In the genomic region with DNA sequence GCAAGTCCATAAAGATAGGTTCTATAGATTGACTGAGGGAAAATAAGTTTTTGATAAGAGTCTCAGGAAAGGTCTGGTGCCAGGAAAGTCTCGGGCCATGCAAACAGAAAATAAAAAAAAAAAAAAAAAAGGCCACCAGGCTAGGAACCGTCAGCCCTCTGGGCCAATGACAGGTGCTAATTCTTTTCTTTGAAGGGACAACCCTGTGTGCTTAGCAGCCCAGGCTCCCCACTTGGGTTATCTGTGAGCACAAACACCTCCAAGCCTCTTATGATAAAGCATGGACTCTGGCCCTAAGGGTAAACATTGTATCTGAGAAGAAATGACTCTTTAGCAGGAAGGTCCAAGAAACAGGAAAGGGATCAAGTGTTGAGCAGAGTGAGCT, we compare ENCODE assay signal across 11 mouse cellular contexts. TPM values are rescaled to one million over a fixed set of nuclear protein-coding genes. Genes with fewer than 3 reads are reported as not detected.
DNase-seq lines count a peak whose midpoint lies in the region; ATAC-seq and TF ChIP-seq lines count a peak whose summit lies in the region.
"Had no signal": no experiment of that assay in that cellular context is flagged by ENCODE, and none has a peak within 500 bp of the region (broad histone marks: within the 10 kb centered on the region; RNA-seq: fewer than 3 reads in every experiment).

No protein-coding gene starts in this region.

- no peak for TF ChIP-seq POLR2A in MEL (IDR thresholded peaks at IDR 0.05; ENCODE audit: control insufficient read depth in 1 of 2, insufficient read depth in 1 of 2, low read depth in 1 of 2, low read length in 2 of 2, poor library complexity in 1 of 2)

- no peak for ATAC-seq in heart, embryonic 15.5 days (replicated peaks; ENCODE audit: insufficient number of reproducible peaks, insufficient read depth, low FRiP score, low read depth)
- ATAC-seq in hindbrain, embryonic 14.5 days (ENCODE audit: low FRiP score), result no peak
- ATAC-seq in midbrain, embryonic 14.5 days (ENCODE audit: low FRiP score, low TSS enrichment), result no peak
- no peak for ATAC-seq in inflammation-experienced regulatory T-cells, adult 6 months

- H3K9ac ChIP-seq in heart, embryonic 15.5 days, result no peak overlapping the region
- no peak overlapping the region for H3K9ac ChIP-seq in MEL (ENCODE audit: control insufficient read depth, low read depth, low read length, poor library complexity, severe bottlenecking)
- no peak overlapping the region for H3K9ac ChIP-seq in hindbrain, embryonic 14.5 days
- H3K9ac ChIP-seq in midbrain, embryonic 14.5 days (replicated peaks; ENCODE audit: low read length), result no peak overlapping the region
- H3K9ac ChIP-seq: limb, embryonic 15.5 days had no signal

- 27% methylated on average over 2 of the region's 2 CpGs for WGBS in heart, embryonic 15.5 days
- WGBS in hindbrain, embryonic 14.5 days, result 42% methylated on average over 2 of the region's 2 CpGs
- 61% methylated on average over 2 of the region's 2 CpGs for WGBS in midbrain, embryonic 14.5 days

- H3K4me2 ChIP-seq in heart, embryonic 15.5 days, result peak overlapping the region; percentile 90
- H3K4me2 ChIP-seq in hindbrain, embryonic 14.5 days (replicated peaks), result peak overlapping the region; percentile 78
- peak overlapping the region; percentile 91 for H3K4me2 ChIP-seq in midbrain, embryonic 14.5 days (ENCODE audit: low read length)

- H3K27ac ChIP-seq in heart, embryonic 15.5 days, result no peak overlapping the region
- no peak overlapping the region for H3K27ac ChIP-seq in MEL (ENCODE audit: control insufficient read depth, low read depth, low read length)
- H3K27ac ChIP-seq in hindbrain, embryonic 14.5 days, result no peak overlapping the region
- no peak overlapping the region for H3K27ac ChIP-seq in midbrain, embryonic 14.5 days (replicated peaks; ENCODE audit: low read depth, low read length)
- H3K27ac ChIP-seq: limb, embryonic 15.5 days had no signal

- DNase-seq in heart, postnatal 4 days, result no peak
- DNase-seq in MEL (ENCODE audit: low read depth, low spot score), result peak; percentile 51
- no peak for DNase-seq in hindbrain, embryonic 14.5 days (ENCODE audit: low spot score)
- no peak for DNase-seq in midbrain, embryonic 14.5 days
- no peak for DNase-seq in frontal cortex, postnatal 25 days (ENCODE audit: low spot score in 2 of 2)
- no peak for DNase-seq in urinary bladder, postnatal 4 days (ENCODE audit: low spot score in 2 of 2)
- DNase-seq: cerebellum, postnatal 10 days had no signal

- no peak for TF ChIP-seq RAD21 in MEL (IDR thresholded peaks at IDR 0.05; ENCODE audit: low read depth, low read length)

- no peaks in the 10 kb centered on the region; the same call in 1 of the 2 replicates for H3K79me2 ChIP-seq in MEL (ENCODE audit: control insufficient read depth, insufficient read depth, low read length, poor library complexity)

- no peak for TF ChIP-seq CTCF in MEL (IDR thresholded peaks at IDR 0.05 in 2 of 3, conservative IDR thresholded peaks at IDR 0.05 in 1 of 3; ENCODE audit: control insufficient read depth in 1 of 3, insufficient read depth in 1 of 3, low read depth in 2 of 3, low read length in 3 of 3, poor library complexity in 1 of 3, severe bottlenecking in 1 of 3)

- H3K27me3 ChIP-seq in heart, embryonic 15.5 days, result peaks cover 4% of the 10 kb centered on the region; the same call in 1 of the 2 replicates
- H3K27me3 ChIP-seq in MEL (ENCODE audit: control insufficient read depth in 1 of 2, insufficient read depth in 2 of 2, low read length in 2 of 2), result no peaks in the 10 kb centered on the region; a peak in 3 of 4 replicates
- peaks cover 5% of the 10 kb centered on the region; the same call in 1 of the 2 replicates for H3K27me3 ChIP-seq in hindbrain, embryonic 14.5 days (ENCODE audit: control insufficient read depth, insufficient read depth, low read length)
- peaks cover 7% of the 10 kb centered on the region for H3K27me3 ChIP-seq in midbrain, embryonic 14.5 days (ENCODE audit: control insufficient read depth, insufficient read depth, low read length)
- H3K27me3 ChIP-seq: CH12.LX had no signal

- H3K4me1 ChIP-seq in heart, embryonic 15.5 days (replicated peaks), result peaks cover 25% of the 10 kb centered on the region
- H3K4me1 ChIP-seq in MEL (ENCODE audit: control insufficient read depth in 1 of 2, insufficient read depth in 2 of 2, low read length in 2 of 2), result peaks cover 3 to 14% of the 10 kb centered on the region in 2 experiments
- peaks cover 8% of the 10 kb centered on the region; the same call in 1 of the 2 replicates for H3K4me1 ChIP-seq in hindbrain, embryonic 14.5 days (replicated peaks; ENCODE audit: control insufficient read depth, insufficient read depth, low read length)
- 0 out of 2 replicates have a peak, but pooled peaks cover 10% of the 10 kb centered on the region for H3K4me1 ChIP-seq in midbrain, embryonic 14.5 days (ENCODE audit: control insufficient read depth, insufficient read depth, low read length)

- no peaks in the 10 kb centered on the region for H3K9me3 ChIP-seq in heart, embryonic 15.5 days (replicated peaks)
- no peaks in the 10 kb centered on the region for H3K9me3 ChIP-seq in MEL (replicated peaks; ENCODE audit: insufficient read depth, low read length)
- H3K9me3 ChIP-seq in hindbrain, embryonic 14.5 days (ENCODE audit: control insufficient read depth, low read length), result no peaks in the 10 kb centered on the region
- no peaks in the 10 kb centered on the region for H3K9me3 ChIP-seq in midbrain, embryonic 14.5 days (ENCODE audit: control insufficient read depth, low read length)
- H3K9me3 ChIP-seq: limb, embryonic 15.5 days had no signal

- no peaks in the 10 kb centered on the region for H3K36me3 ChIP-seq in heart, embryonic 15.5 days
- H3K36me3 ChIP-seq in MEL (ENCODE audit: control insufficient read depth in 1 of 2, insufficient read depth in 2 of 2, low read length in 2 of 2), result peaks cover 0 to 8% of the 10 kb centered on the region in 2 experiments; a peak in 2 of 4 replicates
- H3K36me3 ChIP-seq in hindbrain, embryonic 14.5 days (replicated peaks; ENCODE audit: control insufficient read depth, insufficient read depth), result no peaks in the 10 kb centered on the region
- 0 out of 2 replicates have a peak, but pooled peaks cover 4% of the 10 kb centered on the region for H3K36me3 ChIP-seq in midbrain, embryonic 14.5 days (ENCODE audit: control insufficient read depth, insufficient read depth, low read length)
- H3K36me3 ChIP-seq: limb, embryonic 15.5 days had no signal

- H3K4me3 ChIP-seq in heart, embryonic 15.5 days, result peak overlapping the region; percentile 83
- H3K4me3 ChIP-seq in MEL (ENCODE audit: control insufficient read depth in 1 of 2, insufficient read depth in 1 of 2, low read depth in 2 of 2, low read length in 2 of 2), result peak overlapping the region in 1 of 2 experiments; percentile 63; a peak in 1 of 4 replicates
- H3K4me3 ChIP-seq in hindbrain, embryonic 14.5 days (replicated peaks; ENCODE audit: low read length), result peak overlapping the region; percentile 74
- peak overlapping the region; percentile 77 for H3K4me3 ChIP-seq in midbrain, embryonic 14.5 days (replicated peaks; ENCODE audit: low read depth, low read length)

- peak in 1 of 2 experiments; percentile 22; a peak in 1 of 4 replicates for TF ChIP-seq EP300 in MEL (IDR thresholded peaks at IDR 0.05; ENCODE audit: low read depth in 1 of 2, low read length in 2 of 2)

TF ChIP-seq in MEL, 35 proteins besides CTCF, POLR2A, EP300 and RAD21:
- no peak for TF ChIP-seq POLR2AphosphoS2 (IDR thresholded peaks at IDR 0.05; ENCODE audit: low read length)
- no peak for TF ChIP-seq TAL1 (IDR thresholded peaks at IDR 0.05; ENCODE audit: low read length)
- TF ChIP-seq GATA1 (IDR thresholded peaks at IDR 0.05; ENCODE audit: low read depth, low read length), result 0 out of 2 replicates have a peak, but pooled peaks have one; percentile 13
- no peak for TF ChIP-seq MYC (IDR thresholded peaks at IDR 0.05; ENCODE audit: low read depth, low read length)
- peak; percentile 60; the same call in 1 of the 2 replicates for TF ChIP-seq TCF12 (IDR thresholded peaks at IDR 0.05; ENCODE audit: low read depth, low read length)
- peak; percentile 94 for TF ChIP-seq ZNF384 (IDR thresholded peaks at IDR 0.05; ENCODE audit: low read depth, low read length)
- TF ChIP-seq NRF1 (IDR thresholded peaks at IDR 0.05; ENCODE audit: insufficient read depth, low read depth, low read length, poor library complexity, severe bottlenecking), result no peak

RNA-seq across cellular contexts. Expression of a gene that starts 18.4 kb away (rescaled TPM):
- 6.0 and 6.1 TPM in 2 replicates for polyA plus RNA-seq in heart, embryonic 15.5 days (2015; fragmentation: Nextera tagmentation; extraction: Ambion mirVana)
- 1 to 10 TPM; 5.6 to 8.1 TPM for total RNA-seq in heart, postnatal 4 days (2021)
- 0.16 and 0.39 TPM in 2 replicates for total RNA-seq in MEL (2012; rRNA removed)
- under 1 TPM in 1 of 2 experiments, not detected in 1; 0.29 TPM for polyA plus RNA-seq in MEL (2012; ENCODE audit: insufficient read depth in 1 of 2, insufficient read length in 2 of 2, low read depth in 1 of 2, low replicate concordance in 2 of 2, missing spikeins in 1 of 2)
- 40.1 and 40.3 TPM in 2 replicates for polyA plus RNA-seq in hindbrain, embryonic 14.5 days (2014; fragmentation: Nextera tagmentation; extraction: Ambion mirVana)
- 33.4 and 37.1 TPM in 2 replicates for polyA plus RNA-seq in midbrain, embryonic 14.5 days (2014; fragmentation: Nextera tagmentation; extraction: Ambion mirVana)
- 1 to 10 TPM in 2 of 3 experiments, under 1 TPM in 1; 0.57 to 2.9 (median 1.1) TPM for polyA plus RNA-seq in inflammation-experienced regulatory T-cells, adult 6 months (2017; shearing (Covaris generic))
